In genomic region chr15:10714409-10715138, GRCm38 (mm10) we compare ENCODE assay signal across 8 mouse cellular contexts. TPM values are rescaled to one million over a fixed set of nuclear protein-coding genes. Genes with fewer than 3 reads are reported as not detected.
DNase-seq lines count a peak whose midpoint lies in the region; ATAC-seq and TF ChIP-seq lines count a peak whose summit lies in the region.

Gene Rai14 (minus strand): TSS chr15:10714624.

- H3K27me3 ChIP-seq in CH12.LX (replicated peaks) = no peaks in the 10 kb centered on the region
- no peaks in the 10 kb centered on the region for H3K27me3 ChIP-seq in forebrain, embryonic 12.5 days
- peaks cover 17% of the 10 kb centered on the region for H3K27me3 ChIP-seq in heart, embryonic 16.5 days (ENCODE audit: control insufficient read depth, insufficient read depth, low read length)
- no peaks in the 10 kb centered on the region for H3K27me3 ChIP-seq in neural tube, embryonic 15.5 days (replicated peaks)

- WGBS in forebrain, embryonic 12.5 days = under 1% methylated on average over 53 of the region's 68 CpGs
- WGBS in heart, embryonic 16.5 days = under 1% methylated on average over 55 of the region's 68 CpGs
- under 1% methylated on average over 58 of the region's 68 CpGs for WGBS in neural tube, embryonic 15.5 days

- H3K4me3 ChIP-seq in CH12.LX (replicated peaks in 1 of 3; ENCODE audit: low read depth in 2 of 3, low read length in 2 of 3, poor library complexity in 1 of 3) = peak within 1 kb of the TSS; percentile 76 to 80 (median 80)
- peak within 1 kb of the TSS; percentile 84 for H3K4me3 ChIP-seq in forebrain, embryonic 12.5 days (replicated peaks)
- peak within 1 kb of the TSS; percentile 75 for H3K4me3 ChIP-seq in heart, embryonic 16.5 days (ENCODE audit: low read length)
- H3K4me3 ChIP-seq in neural tube, embryonic 15.5 days (replicated peaks) = peak within 1 kb of the TSS; percentile 82

- dilution Hi-C loops in CH12.LX (cut with MboI; ENCODE audit: extremely low pct_ligation_motif_present, extremely low pct_unique_long_range_greater_than_20kb, low sequenced_read_pairs) = no loop called here

- peak; percentile 36; the same call in 1 of the 2 replicates for TF ChIP-seq POLR2A in CH12.LX (IDR thresholded peaks at IDR 0.05; ENCODE audit: low read depth, low read length)
- TF ChIP-seq POLR2A in brain, embryonic 14.5 days (IDR thresholded peaks at IDR 0.05; ENCODE audit: borderline replicate concordance, extremely low read depth, insufficient read depth, insufficient read length, poor library complexity, severe bottlenecking) = peak; percentile 18; the same call in 1 of the 2 replicates

- H3K9me3 ChIP-seq in CH12.LX (replicated peaks; ENCODE audit: low read length) = peaks cover 11% of the 10 kb centered on the region
- no peaks in the 10 kb centered on the region for H3K9me3 ChIP-seq in forebrain, embryonic 12.5 days
- peaks cover 9% of the 10 kb centered on the region for H3K9me3 ChIP-seq in heart, embryonic 16.5 days (replicated peaks; ENCODE audit: control insufficient read depth, low read length)
- no peaks in the 10 kb centered on the region for H3K9me3 ChIP-seq in neural tube, embryonic 15.5 days (replicated peaks)

- DNase-seq in CH12.LX (ENCODE audit: extremely low read depth) = peak; percentile 33
- peak; percentile 75 for DNase-seq in brain, embryonic 14.5 days (ENCODE audit: low read depth)
- DNase-seq in kidney, postnatal 14 days = peak; percentile 93
- peak; percentile 93 to 95 for DNase-seq in lung, adult 18-20 months
- peak; percentile 77 to 85 for DNase-seq in urinary bladder, adult 18-20 months (ENCODE audit: low spot score in 2 of 2)

- H3K27ac ChIP-seq in CH12.LX (ENCODE audit: insufficient read depth, low read depth) = no peak within 1 kb of the TSS
- H3K27ac ChIP-seq in forebrain, embryonic 12.5 days = peak within 1 kb of the TSS; percentile 79
- H3K27ac ChIP-seq in heart, embryonic 16.5 days (ENCODE audit: low read length) = peak within 1 kb of the TSS; percentile 60
- peak within 1 kb of the TSS; percentile 72 for H3K27ac ChIP-seq in neural tube, embryonic 15.5 days (replicated peaks)

- H3K79me2 ChIP-seq in CH12.LX (replicated peaks; ENCODE audit: control insufficient read depth, extremely low read depth, insufficient read depth, poor library complexity, severe bottlenecking) = no peaks in the 10 kb centered on the region; the same call in 1 of the 2 replicates

- H3K9ac ChIP-seq in CH12.LX (ENCODE audit: insufficient read depth, low read depth) = peak within 1 kb of the TSS; percentile 57
- H3K9ac ChIP-seq in forebrain, embryonic 12.5 days = peak within 1 kb of the TSS; percentile 88
- peak within 1 kb of the TSS; percentile 79 for H3K9ac ChIP-seq in heart, embryonic 16.5 days (ENCODE audit: low read length)
- H3K9ac ChIP-seq in neural tube, embryonic 15.5 days (replicated peaks) = peak within 1 kb of the TSS; percentile 72

- no peak for TF ChIP-seq RAD21 in CH12.LX (IDR thresholded peaks at IDR 0.05; ENCODE audit: low read depth, low read length)

- H3K4me1 ChIP-seq in CH12.LX (ENCODE audit: control insufficient read depth in 1 of 2, insufficient read depth in 2 of 2) = peaks cover 6 to 36% of the 10 kb centered on the region in 2 experiments; a peak in 3 of 4 replicates
- H3K4me1 ChIP-seq in forebrain, embryonic 12.5 days = peaks cover 38% of the 10 kb centered on the region
- H3K4me1 ChIP-seq in heart, embryonic 16.5 days (ENCODE audit: control insufficient read depth, insufficient read depth, low read length) = peaks cover 9% of the 10 kb centered on the region; the same call in 1 of the 2 replicates
- peaks cover 29% of the 10 kb centered on the region for H3K4me1 ChIP-seq in neural tube, embryonic 15.5 days

- no peak for TF ChIP-seq EP300 in CH12.LX (IDR thresholded peaks at IDR 0.05; ENCODE audit: low read length)

- ATAC-seq in forebrain, embryonic 12.5 days (ENCODE audit: low FRiP score) = peak; percentile 76
- ATAC-seq in heart, embryonic 16.5 days (replicated peaks; ENCODE audit: extremely low read depth, insufficient read depth, low FRiP score) = peak; percentile 72
- ATAC-seq in neural tube, embryonic 15.5 days (ENCODE audit: low FRiP score) = peak; percentile 77

- peak in 1 of 2 experiments; percentile 12; a peak in 2 of 4 replicates for TF ChIP-seq CTCF in CH12.LX (conservative IDR thresholded peaks at IDR 0.05 in 1 of 2, IDR thresholded peaks at IDR 0.05 in 1 of 2; ENCODE audit: low read depth in 2 of 2, low read length in 2 of 2)
- TF ChIP-seq CTCF in brain, embryonic 14.5 days (IDR thresholded peaks at IDR 0.05; ENCODE audit: borderline replicate concordance, extremely low read depth, insufficient read depth, insufficient read length) = no peak

- H3K36me3 ChIP-seq in CH12.LX (replicated peaks in 1 of 2; ENCODE audit: control insufficient read depth in 1 of 2, insufficient read depth in 1 of 2, low read length in 1 of 2) = peaks cover 0 to 5% of the 10 kb centered on the region in 2 experiments
- H3K36me3 ChIP-seq in forebrain, embryonic 12.5 days (replicated peaks) = no peaks in the 10 kb centered on the region
- peaks cover 2% of the 10 kb centered on the region; the same call in 1 of the 2 replicates for H3K36me3 ChIP-seq in heart, embryonic 16.5 days (ENCODE audit: control insufficient read depth, insufficient read depth)
- H3K36me3 ChIP-seq in neural tube, embryonic 15.5 days = no peaks in the 10 kb centered on the region

- in situ Hi-C loops in CH12.LX (cut with MboI; ENCODE audit: low pct_ligation_motif_present, low pct_unique_long_range_greater_than_20kb, low sequenced_read_pairs) = no loop called here

- H3K4me2 ChIP-seq in CH12.LX (ENCODE audit: insufficient read depth, low read depth, poor library complexity, severe bottlenecking) = peak within 1 kb of the TSS; percentile 79
- H3K4me2 ChIP-seq in forebrain, embryonic 12.5 days = peak within 1 kb of the TSS; percentile 91
- peak within 1 kb of the TSS; percentile 99 for H3K4me2 ChIP-seq in heart, embryonic 16.5 days (ENCODE audit: low read depth, low read length)
- peak within 1 kb of the TSS; percentile 100 for H3K4me2 ChIP-seq in neural tube, embryonic 15.5 days

TF ChIP-seq in CH12.LX, 34 proteins besides CTCF, POLR2A, EP300 and RAD21:
- TF ChIP-seq MXI1 (IDR thresholded peaks at IDR 0.05; ENCODE audit: low read depth, low read length) = peak; percentile 75
- no peak for TF ChIP-seq ZMIZ1 (IDR thresholded peaks at IDR 0.05; ENCODE audit: low read depth, low read length)
- TF ChIP-seq MAFK (IDR thresholded peaks at IDR 0.05; ENCODE audit: insufficient replicate concordance, low read length) = no peak
- TF ChIP-seq ZKSCAN1 (IDR thresholded peaks at IDR 0.05; ENCODE audit: borderline replicate concordance, low read depth, low read length) = no peak
- peak; percentile 62 for TF ChIP-seq MAX (IDR thresholded peaks at IDR 0.05; ENCODE audit: low read length)
- TF ChIP-seq KAT2A (IDR thresholded peaks at IDR 0.05; ENCODE audit: insufficient replicate concordance, low read length) = no peak
- TF ChIP-seq ZNF384 (IDR thresholded peaks at IDR 0.05; ENCODE audit: low read depth, low read length) = no peak
- peak; percentile 40 for TF ChIP-seq BHLHE40 (IDR thresholded peaks at IDR 0.05; ENCODE audit: low read depth, low read length)
- TF ChIP-seq USF1 (IDR thresholded peaks at IDR 0.05; ENCODE audit: low read depth, low read length) = peak; percentile 60
- peak; percentile 47 for TF ChIP-seq NELFE (IDR thresholded peaks at IDR 0.05; ENCODE audit: low read depth, low read length)
TF ChIP-seq in CH12.LX: peak in this region for 5.

RNA-seq across cellular contexts. Expression of gene Rai14, which starts in this region (rescaled TPM):
- total RNA-seq in CH12.LX (2012; rRNA removed) (7.5 and 8.9 TPM in 2 replicates), CH12.LX (2014; rRNA removed) (9.6 and 10.5 TPM in 2 replicates)
- polyA plus RNA-seq in CH12.LX (2012; ENCODE audit: insufficient read length, low read depth) = 14.1 and 14.9 TPM in 2 replicates
- 13.6 and 18.9 TPM in 2 replicates for polyA plus RNA-seq in brain, embryonic 14.5 days (2012; rRNA removed)
- 55.1 and 59.8 TPM in 2 replicates for polyA plus RNA-seq in forebrain, embryonic 12.5 days (2016; fragmentation: Nextera tagmentation; extraction: Ambion mirVana)
- polyA plus RNA-seq in heart, embryonic 16.5 days (2015; fragmentation: Nextera tagmentation; extraction: Ambion mirVana) = 12.7 and 16.7 TPM in 2 replicates
- polyA plus RNA-seq in neural tube, embryonic 15.5 days (2015; fragmentation: Nextera tagmentation; extraction: Ambion mirVana) = 10.2 and 13.2 TPM in 2 replicates

Comparison
In these comparisons a context has a peak if more than half of its experiments do, and no peak if none do; other contexts are left out.
1. DNase-seq: peak in every context shown above with its lines; median percentile 94 in lung, adult 18-20 months; 93 in kidney, postnatal 14 days; 81 in urinary bladder, adult 18-20 months; 75 in brain, embryonic 14.5 days; 33 in CH12.LX.